Mouse (Mus musculus) erythroblast, embryonic 14.5 days (primary cell): Measurements from ENCODE around the gene Ptgds. TPM values are rescaled to one million over a fixed set of nuclear protein-coding genes. Genes with fewer than 3 reads are reported as not detected.

Experiments
- H3K27me3 ChIP-seq: 2 replicates; pipeline ENCODE4 v1.6.1; 2012; ENCODE audit warnings: inconsistent platforms; ENCODE audit not compliant: control insufficient read depth
- H3K36me3 ChIP-seq: 2 replicates; pipeline ENCODE4 v1.6.1; 2012; ENCODE audit warnings: mild to moderate bottlenecking, inconsistent platforms; ENCODE audit not compliant: control insufficient read depth
- H3K4me1 ChIP-seq: 2 replicates; pipeline ENCODE4 v1.6.1; 2012; ENCODE audit warnings: inconsistent platforms; ENCODE audit not compliant: control insufficient read depth
- H3K4me3 ChIP-seq: replicated peaks from 2 replicates; pipeline ENCODE3; 2012; ENCODE audit warnings: moderate library complexity, mild to moderate bottlenecking, inconsistent platforms
- H3K9me3 ChIP-seq: 2 replicates; pipeline ENCODE4 v1.6.1; 2012; ENCODE audit warnings: low read length, inconsistent platforms, mixed read lengths; ENCODE audit not compliant: control insufficient read depth
- GATA1 ChIP-seq: IDR thresholded peaks from 2 replicates; pipeline ENCODE4 v1.6.1; 2012; ENCODE audit warnings: low read length, inconsistent platforms, mixed read lengths
- TAL1 ChIP-seq: IDR thresholded peaks from 3 replicates; pipeline ENCODE4 v1.6.1; 2012; ENCODE audit warnings: low read length, inconsistent platforms, mixed read lengths
- polyA plus RNA-seq: library from polyadenylated mRNA; stranded (reverse); fragments of >175 nt; gene quantifications from 2 replicates; pipeline ENCODE4 v1.2.3, GENCODE M21; 2012

Gene Ptgds
- polyA plus RNA-seq, 1 experiment = not detected

DNA sequence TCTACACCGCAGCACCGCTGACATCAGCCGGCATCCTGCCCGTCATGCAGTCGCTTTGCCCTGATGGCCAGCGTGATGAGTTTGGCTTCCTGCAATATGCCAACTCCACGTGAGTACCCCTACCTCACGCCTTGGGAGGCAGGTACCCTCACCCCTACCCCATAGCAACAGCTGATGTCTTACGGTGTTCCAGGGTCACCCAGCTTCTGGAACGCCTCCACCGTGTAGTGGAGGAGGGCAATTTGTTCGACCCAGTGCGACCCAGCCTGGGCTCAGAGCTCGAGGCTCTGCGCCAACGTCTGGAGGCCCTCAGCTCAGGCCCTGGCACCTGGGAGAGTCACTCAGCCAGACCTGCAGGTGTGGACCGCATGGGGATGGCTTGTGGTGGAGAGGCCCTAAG, 36.7 kb downstream of the Ptgds start:
- TF ChIP-seq TAL1 = no peak
- TF ChIP-seq GATA1 = no peak
- Histone ChIP-seq H3K27me3 (peaks cover 23% of the 10 kb centered on the region), H3K4me3 (no peak overlapping the region), H3K4me1 (peaks cover 21% of the 10 kb centered on the region), H3K9me3 (no peaks in the 10 kb centered on the region), H3K36me3 (no peaks in the 10 kb centered on the region; the same call in 1 of the 2 replicates)

DNA sequence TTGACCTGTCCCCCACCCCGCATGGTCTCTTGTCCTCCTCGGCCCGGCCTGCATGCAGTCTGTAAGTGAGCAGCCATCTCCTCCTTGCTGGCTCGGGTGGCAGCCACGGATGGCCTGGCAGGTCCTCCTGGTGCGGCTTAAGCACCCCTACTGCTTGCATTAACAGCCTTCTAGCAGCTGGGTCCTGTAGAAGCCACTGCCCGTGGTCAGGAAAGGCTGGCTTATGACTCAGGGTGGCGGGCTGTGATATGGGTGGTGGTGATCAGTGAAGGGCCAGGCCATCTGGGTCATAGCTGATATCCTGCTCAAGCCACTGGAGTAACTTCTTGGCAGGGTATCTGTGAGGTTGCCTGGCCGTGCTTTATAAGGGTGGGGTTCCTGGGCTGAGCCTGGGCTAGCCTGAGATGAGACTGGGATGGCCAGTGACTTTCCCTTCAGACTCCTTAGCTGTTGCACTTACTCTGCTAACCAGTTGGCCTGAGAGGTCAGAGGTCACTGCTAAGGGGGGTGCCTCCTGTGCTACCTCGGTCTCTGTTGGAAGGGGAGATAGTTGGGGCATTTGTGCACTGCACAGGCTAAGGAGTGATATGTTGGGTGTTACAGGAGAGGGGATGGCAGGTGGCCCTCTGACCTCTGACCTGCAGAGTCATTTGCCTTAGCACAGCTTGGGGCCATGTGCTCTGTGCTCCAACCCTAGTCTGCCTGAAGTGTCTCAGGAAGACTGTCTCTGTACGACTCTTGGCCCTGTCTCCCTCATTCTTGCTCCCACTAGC, 37.3 kb downstream of the Ptgds start:
- TF ChIP-seq GATA1 = no peak
- Histone ChIP-seq H3K9me3 (no peaks in the 10 kb centered on the region), H3K4me3 (no peak overlapping the region), H3K4me1 (peaks cover 23% of the 10 kb centered on the region), H3K36me3 (no peaks in the 10 kb centered on the region; the same call in 1 of the 2 replicates), H3K27me3 (peaks cover 23% of the 10 kb centered on the region)

DNA sequence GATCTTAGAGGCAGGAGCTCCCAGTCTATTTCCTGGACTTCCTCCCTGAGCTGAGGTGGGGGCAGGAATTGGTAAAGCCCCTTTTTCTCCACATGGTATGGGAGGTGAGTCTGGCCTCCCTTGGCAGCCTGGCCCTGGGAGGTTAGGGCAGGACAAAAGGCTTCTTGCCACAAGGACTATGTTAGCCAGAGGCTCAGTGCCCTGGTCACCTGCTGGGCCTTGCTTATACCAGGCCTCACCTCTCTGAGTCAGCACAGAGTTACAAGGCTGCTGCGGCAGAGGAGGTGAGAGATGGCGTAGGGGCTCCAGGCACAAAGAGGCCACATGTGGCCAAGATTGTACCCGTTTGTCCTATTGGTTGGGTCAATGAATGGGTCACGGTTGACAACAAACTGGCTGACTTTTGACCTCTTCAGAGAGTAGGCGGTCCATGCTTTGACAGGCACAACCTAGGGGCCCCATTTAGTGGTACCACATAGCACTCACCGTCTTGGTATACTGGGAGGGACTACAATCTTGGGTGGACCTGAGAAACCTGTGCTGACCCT, 38.5 kb downstream of the Ptgds start:
- Histone ChIP-seq H3K4me3 (no peak overlapping the region), H3K4me1 (peaks cover 23% of the 10 kb centered on the region), H3K36me3 (no peaks in the 10 kb centered on the region; the same call in 1 of the 2 replicates), H3K9me3 (no peaks in the 10 kb centered on the region), H3K27me3 (peaks cover 23% of the 10 kb centered on the region)
- no peak for TF ChIP-seq GATA1
- TF ChIP-seq TAL1 = no peak

DNA sequence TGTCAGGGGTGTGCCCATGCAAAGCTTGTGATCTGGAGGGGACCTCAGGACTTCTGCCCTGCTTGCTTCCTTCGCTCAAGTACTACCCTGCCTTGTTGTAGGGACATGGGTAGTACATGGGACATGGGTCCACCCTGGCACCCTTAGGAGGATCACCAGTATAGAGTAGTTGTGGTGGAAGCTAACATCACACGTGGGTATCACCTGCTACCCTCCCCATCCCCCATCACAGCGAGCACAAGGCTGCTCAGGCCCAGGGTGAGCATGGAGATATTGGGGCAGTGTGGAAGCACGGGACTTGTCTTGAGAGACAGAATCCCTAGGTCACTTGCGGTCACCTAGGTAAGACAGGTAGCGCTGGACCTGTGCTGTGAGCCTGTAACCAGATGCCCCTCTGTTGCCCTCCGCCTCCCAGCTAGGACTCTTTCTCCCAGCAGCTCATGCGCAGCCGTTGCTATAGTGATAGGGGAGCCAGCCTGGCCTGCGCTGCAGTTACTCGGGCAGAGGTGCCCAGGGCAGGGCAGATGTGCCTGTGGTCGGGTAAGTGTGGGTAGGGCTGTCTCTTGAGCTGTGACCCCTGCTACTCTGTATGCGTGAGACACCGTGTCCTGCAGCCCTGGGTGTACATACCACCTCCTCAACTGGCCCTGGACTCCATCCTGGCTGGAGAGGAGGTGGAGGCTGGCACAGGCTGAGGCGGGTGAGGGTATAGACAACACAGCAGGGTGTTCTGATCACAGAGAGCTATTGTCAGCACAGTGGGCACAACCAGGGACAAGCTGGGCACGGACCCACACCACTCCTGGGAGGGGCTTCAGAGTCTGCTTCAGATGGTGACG, 39.2 kb downstream of the Ptgds start:
- H3K4me1 ChIP-seq = peaks cover 23% of the 10 kb centered on the region
- no peaks in the 10 kb centered on the region for H3K9me3 ChIP-seq
- TF ChIP-seq TAL1 (no peak), GATA1 (no peak)
- no peaks in the 10 kb centered on the region; the same call in 1 of the 2 replicates for H3K36me3 ChIP-seq
- no peak overlapping the region for H3K4me3 ChIP-seq
- H3K27me3 ChIP-seq = peaks cover 23% of the 10 kb centered on the region

DNA sequence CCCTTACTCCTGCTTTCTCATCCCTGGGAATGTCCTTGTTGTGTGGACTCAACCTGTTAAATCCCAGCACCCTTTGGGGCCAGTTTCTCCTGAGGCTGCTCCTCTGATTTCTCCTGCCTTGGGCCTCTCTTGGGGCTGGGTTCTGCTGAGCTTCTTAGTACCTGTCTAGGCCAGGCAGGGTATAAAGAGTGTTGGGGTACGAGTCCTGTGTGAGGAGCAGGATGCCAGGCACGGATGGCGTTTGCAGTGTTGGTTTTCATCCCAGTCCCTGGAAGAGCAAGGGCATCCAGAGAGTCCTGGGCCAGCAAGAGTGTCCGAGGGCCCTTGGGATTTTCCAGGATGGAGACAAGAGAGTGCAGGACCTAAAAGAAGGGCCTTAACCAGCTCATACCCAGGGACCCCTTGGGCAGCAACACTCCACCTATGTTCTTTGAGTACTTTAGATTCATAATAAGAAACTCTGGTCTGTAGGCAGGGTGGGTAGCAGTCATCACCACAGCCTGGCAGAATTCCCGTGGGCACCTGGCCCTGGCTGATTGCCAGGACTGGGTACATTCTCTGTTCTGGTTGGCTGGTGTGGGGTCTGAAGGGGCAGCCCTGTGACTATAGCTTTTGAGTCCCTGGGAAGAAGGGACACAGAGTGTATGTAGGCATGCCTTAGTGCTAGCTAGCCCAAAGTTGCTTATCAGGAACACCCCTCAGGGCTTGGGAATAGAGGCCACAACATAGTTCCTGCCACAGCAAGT, 40.2 kb downstream of the Ptgds start:
- H3K4me1 ChIP-seq = peaks cover 23% of the 10 kb centered on the region
- H3K27me3 ChIP-seq = peaks cover 32% of the 10 kb centered on the region
- H3K9me3 ChIP-seq = no peaks in the 10 kb centered on the region
- TF ChIP-seq TAL1 (no peak), GATA1 (no peak)
- no peaks in the 10 kb centered on the region for H3K36me3 ChIP-seq
- peak overlapping the region; percentile 65 for H3K4me3 ChIP-seq

DNA sequence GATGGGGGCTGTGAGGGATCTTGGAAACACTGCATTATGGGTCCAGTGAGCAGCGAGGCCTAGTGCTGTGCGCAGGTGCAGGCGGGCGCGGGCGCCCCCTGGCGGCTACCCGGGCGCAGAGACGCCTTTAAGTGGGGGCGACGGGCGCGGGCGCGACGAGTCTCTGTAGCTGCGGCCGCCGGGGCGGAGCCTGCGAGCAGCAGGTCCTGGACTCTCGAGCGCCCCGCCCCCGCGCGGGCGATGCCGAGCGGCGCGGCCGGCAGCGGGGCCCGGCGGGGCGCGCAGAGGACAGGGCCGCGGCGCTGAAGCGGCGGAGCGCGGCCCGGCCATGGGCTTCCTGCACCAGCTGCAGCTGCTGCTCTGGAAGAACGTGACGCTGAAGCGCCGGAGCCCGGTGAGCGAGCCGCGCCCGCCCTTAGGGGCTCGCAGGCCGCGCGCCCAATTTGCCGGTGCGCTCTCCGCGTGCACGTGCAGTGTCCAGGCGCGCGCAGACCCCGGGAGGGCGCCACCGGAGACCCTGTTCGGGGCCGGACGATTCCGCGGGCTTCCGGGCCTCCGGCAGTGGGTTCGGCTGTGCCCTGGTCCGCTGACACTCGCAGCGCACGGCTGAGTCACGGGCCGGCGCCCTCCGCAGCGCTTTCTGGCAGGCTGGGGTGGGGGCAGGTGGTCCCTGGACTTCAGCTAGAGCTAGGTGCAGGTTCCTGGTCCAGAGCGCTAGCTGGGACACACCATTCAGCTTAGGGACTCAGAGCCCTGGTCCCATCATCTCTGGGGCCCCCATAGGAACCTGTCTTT, 41.2 kb downstream of the Ptgds start, which contains the start of gene Abca2:
TSS of gene Abca2 (plus strand) at position 262 of the 795 bp plus-strand sequence.
- H3K9me3 ChIP-seq = no peaks in the 10 kb centered on the region
- H3K4me1 ChIP-seq = peaks cover 23% of the 10 kb centered on the region
- H3K27me3 ChIP-seq = peaks cover 33% of the 10 kb centered on the region
- H3K4me3 ChIP-seq = peak within 1 kb of the TSS; percentile 65
- H3K36me3 ChIP-seq = no peaks in the 10 kb centered on the region
- no peak for TF ChIP-seq TAL1
- no peak for TF ChIP-seq GATA1

DNA sequence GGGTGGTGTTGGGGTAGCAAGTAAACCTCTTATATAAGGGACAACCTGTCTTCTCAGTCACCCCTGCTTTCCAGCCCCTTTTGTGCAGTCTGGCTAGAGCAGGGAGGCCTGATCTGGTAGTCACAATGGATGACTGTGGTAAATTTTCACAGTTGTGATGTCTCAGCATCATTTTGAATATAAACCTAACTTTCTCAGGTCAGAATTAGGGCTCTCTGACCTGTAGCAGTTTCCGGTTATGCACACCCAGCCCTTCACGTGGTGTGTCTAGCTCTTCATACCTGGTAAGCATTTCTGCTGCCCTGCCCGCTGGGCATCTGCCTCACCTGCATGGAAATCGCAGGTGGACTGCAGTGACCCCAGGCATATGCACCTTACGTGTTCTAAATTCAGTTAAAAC, 42.6 kb downstream of the Ptgds start:
- H3K4me1 ChIP-seq = peaks cover 19% of the 10 kb centered on the region
- TF ChIP-seq GATA1 (no peak), TAL1 (no peak)

DNA sequence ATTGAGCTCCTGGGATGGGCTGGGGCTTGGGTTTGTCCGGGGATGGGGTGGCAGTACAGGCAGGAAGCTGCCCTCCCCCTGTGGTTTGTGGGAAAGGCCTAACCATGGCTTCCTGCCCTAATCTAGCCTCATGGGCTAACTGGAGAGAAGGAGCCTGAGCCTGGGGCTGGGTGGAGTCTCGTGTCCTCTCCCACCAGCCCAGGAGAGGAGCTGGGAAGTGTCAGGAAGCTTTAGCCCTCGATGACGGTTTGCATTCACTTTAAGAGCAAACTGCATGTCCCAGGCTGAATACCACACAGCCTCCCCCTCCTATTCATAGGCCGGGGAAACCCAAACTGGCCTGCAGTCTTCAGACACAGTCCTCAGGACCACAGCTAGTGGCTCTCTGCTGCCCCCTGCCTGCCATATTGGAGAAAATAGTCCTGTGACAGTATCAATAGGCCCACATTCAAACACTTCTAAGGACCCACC, 43.1 kb downstream of the Ptgds start:
- Histone ChIP-seq H3K4me3 (no peak overlapping the region), H3K36me3 (no peaks in the 10 kb centered on the region), H3K9me3 (no peaks in the 10 kb centered on the region), H3K27me3 (peaks cover 37% of the 10 kb centered on the region), H3K4me1 (peaks cover 16% of the 10 kb centered on the region)
- TF ChIP-seq GATA1 = no peak

More for the DNA sequence above, 42.6 kb downstream of the Ptgds start:
- Histone ChIP-seq H3K9me3 (no peaks in the 10 kb centered on the region), H3K27me3 (peaks cover 37% of the 10 kb centered on the region), H3K36me3 (no peaks in the 10 kb centered on the region), H3K4me3 (no peak overlapping the region)
